Mouse (Mus musculus): ENCODE data around the gene Col4a1.

Gene Col4a1

DNA sequence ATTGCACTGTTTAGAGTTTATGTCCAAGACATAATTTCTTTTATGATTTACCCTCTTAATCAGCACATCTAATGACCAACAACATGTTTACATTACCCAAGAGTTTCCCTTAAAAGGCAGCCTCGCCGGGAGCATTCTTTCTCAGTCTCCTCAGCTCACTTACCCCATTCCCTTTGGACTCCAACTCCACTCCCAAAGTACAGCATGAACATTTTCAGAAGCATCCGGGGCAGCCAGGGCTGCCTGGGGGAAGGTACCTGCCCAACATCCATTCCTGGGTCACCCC is 13.4 kb downstream of the Col4a1 start:
- DNase-seq (ENCODE audit: low spot score in 2 of 2): no peak

DNA sequence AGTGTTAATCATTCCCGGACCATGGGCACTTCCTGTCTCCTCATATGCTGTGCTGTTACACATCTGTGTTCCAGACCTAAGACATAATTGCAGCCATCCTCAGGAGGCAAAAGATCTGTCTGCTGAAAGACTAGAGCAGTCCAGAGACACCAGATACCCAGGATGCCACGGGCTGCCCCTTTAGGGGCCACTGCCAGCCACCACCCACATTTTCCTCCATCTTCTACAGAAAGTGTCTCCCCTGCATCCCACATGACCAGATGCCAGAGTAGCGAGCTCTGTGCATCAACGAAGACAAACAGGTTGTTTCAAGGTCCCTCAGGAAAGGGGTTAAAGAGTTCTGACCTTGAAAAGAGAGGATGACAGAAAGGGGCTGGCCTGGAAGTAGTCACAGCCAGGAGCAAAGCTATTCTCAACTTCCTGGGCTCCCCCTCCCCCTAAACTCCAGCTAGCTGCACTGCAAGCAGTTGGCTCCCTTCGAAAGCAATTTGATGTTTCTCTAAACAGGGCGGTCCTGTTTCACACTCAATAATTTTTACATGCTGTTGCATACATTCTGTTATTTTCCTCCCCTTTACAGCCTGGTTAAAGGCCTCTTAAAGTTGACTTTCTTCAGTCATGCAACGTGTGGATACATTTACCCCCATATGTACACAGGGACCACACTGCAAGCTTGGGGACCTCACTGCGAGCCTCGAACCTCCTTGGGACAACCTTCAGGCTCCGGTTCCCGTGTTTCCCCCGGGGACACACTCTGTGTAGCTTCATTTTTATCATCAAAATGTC is 13.9 kb downstream of the Col4a1 start:
- DNase-seq (ENCODE audit: low spot score in 2 of 2): no peak

DNA sequence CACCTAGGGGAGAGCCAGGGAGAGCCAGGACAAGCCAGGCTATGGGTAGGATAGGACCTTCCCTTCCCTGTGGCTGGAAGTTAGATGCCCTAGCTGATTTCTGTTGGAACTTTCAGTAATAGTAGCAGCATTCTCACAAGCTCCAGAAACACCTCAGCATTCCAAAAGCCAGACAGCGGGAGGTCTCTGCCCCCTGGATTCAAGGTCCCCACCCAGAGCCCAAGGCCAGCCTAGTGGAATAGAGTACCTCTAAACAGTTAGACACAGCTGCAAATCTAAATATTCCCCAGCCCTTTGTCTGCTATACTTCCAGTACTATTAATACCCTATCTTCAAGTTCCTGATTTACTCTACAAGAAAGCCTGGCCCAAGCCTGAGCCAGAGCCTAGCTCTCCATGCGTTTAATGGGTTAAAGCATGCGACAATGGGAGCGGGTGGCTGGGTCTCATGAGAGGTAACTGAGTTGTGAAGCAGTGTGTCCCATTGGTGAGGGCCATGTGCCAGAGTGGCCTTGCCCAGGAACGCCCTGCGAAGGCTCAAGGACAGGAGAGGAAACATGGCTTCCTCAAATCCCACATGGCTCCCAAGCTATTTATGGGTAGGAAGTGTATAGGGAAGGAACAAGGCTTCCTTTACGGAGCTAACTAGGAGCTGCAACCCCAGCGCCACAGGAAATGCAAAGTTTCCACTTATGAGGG is 15.3 kb downstream of the Col4a1 start:
- no peak for DNase-seq (ENCODE audit: low spot score in 2 of 2)

DNA sequence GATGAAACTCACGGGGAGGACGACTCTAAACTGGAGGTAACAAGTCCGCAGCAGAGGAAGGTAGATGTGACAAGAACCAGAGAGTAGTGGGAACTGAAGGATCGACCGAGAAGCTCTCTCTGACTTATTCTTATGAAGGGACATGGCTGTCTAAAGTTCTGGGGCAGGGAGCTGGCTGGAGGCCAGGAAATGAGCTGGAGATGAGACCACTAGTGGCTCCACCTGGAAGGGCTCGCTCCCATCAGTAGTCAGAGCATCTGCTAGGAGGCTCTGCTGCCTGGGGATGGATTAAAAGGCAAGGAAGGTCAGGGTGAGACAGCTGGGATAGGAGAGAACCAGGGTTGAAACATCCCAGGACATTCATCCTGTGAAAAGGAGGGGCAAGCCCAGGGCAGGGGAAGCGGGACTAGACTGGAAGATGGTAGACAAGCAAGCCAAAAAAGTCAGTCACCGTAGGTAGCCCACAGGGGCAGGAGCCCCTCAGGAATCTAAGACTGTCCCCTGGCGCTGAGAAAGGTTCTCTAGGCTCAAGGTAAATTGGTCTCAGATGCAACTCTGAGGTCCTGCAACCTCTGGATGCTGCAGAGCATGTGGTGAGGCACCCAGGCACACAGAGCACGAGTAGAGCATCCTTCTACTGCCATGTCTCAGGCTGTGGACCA is 16.2 kb downstream of the Col4a1 start:
- no peak for DNase-seq (ENCODE audit: low spot score in 2 of 2)

DNA sequence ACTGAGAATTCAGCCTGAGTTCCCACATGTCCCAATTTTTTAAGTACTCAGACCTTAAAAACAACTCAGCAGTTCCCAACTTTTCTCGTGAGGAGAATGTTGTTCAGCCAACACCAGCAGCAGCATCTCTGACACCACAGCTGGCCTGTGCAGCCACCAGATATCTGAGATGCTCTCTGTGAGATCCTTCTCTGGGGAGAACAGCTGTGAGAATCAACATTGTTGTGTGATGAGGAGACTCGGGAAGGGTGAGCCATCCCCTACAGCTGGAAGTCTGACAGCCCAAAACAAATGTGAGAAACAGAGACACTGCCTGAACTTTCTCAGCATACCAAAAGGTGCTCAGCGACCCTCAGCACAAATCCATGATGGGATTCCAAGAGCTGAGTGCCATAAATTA is 20.0 kb downstream of the Col4a1 start:
- no peak for DNase-seq (ENCODE audit: low spot score in 2 of 2)

DNA sequence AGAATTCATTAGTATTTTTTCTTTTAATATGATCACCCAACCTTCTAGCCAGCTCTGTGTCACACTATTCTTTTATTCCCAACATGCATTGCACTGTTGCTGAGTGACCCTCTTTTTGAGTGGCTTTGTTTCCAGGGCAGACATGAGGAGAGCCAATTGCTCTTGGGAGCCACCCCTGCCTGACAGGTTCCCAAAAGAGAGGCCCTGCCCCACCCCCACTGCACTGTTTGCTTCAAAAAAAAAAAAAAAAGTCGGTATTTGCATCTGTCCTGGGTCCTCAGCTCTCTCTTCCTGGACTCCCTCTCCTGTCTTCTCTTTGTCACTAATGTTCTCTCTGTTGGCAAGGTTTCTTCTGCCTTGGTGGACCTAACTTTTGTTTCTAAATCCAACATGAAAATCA is 22.1 kb downstream of the Col4a1 start:
- no peak for DNase-seq (ENCODE audit: low spot score in 2 of 2)

DNA sequence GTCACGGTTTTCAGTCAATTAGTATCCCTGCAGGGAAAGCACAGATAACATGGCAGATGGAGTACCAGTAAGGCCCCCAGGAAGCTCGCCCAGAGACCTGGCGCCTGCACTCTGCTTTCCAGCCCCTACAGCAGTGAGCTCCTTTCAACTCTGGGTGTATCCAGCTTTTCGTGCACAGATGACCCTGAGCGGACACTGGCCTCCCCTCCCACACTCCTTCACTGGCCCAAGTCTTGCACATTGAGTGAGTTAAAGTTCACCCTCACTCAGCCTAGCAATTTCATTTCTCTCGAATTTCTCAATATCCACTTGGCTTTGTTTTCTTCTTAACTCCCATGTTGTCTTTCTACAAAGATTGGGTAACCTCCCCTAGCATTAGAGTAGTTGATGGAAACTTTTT is 24.3 kb downstream of the Col4a1 start:
- no peak for DNase-seq (ENCODE audit: low spot score in 2 of 2)

DNA sequence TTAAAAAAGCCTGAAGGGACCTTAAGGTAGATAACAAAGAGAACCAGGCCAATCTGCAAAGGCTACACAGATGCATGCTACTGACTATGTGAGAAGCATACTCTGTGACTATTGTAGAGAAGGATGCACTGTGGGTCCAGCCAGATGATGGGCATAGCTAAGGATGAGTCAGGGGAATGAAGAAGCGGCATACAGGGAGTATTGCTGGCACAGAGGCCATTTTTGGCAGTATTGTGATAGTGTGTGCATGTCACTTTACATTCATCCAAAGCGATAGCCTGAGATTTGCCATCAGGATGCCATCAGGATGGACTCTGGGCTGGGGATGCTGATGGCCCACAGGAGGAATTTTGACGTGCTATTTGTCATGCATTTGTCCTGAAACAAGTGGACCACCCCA is 25.5 kb downstream of the Col4a1 start:
- no peak for DNase-seq (ENCODE audit: low spot score in 2 of 2)

DNA sequence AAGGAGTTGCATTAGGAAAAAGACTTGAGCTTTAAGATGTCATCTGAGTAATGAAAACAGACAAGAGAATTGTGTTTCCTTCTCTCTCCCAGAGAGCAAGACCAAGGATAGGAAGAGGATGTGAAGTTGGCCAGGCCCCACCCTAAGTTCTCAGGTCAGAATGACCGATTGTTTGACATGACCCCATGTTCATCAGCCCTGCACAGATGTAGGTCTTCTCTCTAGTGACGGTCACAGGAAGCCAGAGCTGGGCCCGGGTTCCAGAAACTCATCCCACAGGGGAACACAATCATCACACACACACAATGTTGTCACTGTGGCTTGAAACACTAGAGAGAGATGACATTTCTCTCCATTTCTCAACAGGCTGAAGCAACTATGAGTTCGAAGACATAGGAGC is 27.2 kb downstream of the Col4a1 start:
- no peak for DNase-seq (ENCODE audit: low spot score in 2 of 2)

DNA sequence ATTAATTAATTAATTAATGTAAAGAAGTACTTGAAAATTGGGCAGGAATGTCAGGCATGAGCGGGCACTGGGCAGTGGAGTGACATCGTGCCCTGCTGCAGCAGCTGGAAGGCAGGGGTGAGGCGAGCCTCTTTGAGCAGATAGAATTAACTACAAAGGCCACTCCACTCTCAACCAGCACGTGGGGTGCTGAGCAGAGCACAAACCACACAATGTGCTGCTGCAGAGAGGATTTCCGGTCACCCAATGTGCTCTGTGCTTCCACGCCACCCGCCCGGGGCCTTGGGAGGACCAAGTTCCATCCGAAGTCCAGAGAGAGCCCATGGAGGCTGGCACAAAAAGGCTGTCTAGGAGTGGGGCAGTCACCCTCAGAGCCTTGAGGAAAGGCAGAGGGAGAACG is 29.4 kb downstream of the Col4a1 start:
- DNase-seq (ENCODE audit: low spot score in 2 of 2): no peak

DNA sequence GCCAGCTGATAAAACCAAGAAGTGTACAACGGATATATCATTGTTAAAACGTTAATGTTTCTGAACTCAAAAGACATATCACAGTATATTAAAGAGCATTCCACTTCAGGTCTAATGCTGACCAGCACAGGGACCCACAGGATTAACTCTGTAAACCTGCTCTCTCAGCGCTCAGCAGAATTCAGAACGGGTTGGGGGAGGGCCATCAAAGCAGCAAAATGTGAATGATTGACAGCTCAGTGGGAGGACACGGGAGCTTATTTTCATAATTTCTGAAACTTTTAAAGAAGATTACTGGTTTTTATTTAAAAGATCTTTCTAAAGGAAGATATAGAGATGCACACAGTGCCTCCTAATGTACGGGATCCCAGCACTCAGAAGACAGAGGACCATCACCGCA is 29.9 kb downstream of the Col4a1 start:
- DNase-seq (ENCODE audit: low spot score in 2 of 2): no peak

DNA sequence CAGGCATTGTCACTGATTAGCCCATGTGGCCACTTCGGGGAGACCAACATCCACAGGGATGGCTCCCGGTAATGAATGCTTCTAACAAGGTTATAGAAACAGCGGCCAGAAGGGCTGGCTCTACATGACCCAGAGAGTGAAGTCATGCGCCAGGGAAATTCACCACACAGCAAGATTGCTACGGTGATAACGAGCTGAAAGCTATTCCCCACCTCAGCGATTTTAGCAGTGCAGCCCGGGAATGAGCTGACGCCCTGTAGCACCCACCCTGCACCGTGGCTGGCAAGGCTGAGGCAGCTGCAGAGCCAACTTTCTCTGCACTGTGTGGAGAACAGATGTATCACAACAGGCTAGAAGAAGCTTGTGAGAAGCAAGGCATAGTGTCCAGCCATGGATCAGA is 30.5 kb downstream of the Col4a1 start:
- DNase-seq (ENCODE audit: low spot score in 2 of 2): no peak

DNA sequence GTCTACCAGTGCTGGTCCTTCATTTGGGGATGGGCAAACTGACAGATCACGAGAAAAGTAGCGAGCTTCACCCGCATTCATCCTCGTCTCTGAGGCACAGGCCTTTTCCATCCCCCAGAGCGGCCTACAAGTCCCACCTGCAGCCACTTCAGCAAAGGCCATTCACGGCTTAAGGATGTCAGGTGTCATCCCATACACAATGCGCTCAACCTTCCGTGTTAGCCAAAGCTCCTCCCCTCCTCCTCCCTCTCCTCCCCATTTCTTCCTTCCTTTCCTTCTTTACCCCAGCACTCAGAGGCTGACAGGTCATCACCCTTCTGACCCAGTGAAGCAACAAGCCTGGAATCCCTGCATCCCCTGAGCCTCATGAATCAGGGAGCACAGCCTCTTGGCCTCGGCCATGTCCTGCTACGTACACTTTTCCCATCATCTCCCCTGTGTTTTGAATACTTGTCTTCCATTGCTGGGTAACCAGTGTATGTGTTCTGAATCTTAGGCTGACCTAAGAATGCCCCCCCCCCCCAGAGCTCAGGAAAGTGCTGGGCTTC is 31.8 kb downstream of the Col4a1 start:
- no peak for DNase-seq (ENCODE audit: low spot score in 2 of 2)

DNA sequence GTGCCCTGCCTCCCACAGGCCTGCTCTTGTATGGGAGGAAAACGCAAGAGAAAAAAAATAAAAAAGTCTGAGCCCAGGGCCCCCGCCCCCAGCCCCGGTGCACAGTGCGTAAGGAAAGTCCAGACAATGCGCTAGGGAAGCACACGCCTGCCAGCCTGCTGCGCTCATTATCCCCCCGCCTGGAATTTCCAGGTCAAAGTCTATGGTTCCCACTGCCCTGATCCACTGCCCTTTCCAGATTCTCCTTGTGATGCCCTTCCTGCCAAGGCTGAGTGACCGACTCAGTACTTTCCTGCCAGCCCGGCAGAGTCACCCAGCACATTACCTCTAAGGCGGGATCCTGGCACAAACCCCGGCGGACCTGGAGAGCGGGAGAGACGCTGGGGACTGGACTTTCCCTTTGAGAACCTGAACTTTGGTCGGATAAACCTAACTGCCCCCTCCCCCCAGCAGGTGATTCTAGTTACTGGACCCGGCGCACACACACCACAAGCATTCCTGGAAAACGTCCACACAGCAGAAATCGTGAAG is 33.3 kb downstream of the Col4a1 start:
- no peak for DNase-seq (ENCODE audit: low spot score in 2 of 2)

DNA sequence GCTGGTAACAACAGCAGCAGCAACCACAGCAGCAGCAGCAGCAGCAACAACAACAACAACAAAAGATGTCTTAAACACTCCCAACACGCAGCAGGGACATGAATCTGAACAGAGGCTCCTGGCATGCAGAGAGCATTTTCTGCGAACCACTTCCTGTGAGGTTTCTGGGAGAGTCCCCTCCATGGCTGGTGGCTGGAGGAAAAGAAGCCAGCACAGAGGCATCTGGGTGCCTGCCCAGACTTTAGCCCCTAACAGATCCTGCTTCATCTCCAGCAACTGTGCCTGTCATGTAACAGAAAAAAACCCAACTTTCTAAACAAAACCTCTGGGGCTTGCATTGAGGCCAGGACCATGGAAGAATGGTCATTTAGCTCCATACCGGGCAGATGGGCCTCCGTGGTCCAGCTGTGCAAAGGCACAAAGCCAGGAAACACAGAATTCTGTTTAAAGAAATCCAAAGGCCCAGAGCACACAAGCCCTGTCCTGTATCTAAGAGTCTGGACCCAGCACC is 34.5 kb downstream of the Col4a1 start:
- DNase-seq (ENCODE audit: low spot score in 2 of 2): no peak

DNA sequence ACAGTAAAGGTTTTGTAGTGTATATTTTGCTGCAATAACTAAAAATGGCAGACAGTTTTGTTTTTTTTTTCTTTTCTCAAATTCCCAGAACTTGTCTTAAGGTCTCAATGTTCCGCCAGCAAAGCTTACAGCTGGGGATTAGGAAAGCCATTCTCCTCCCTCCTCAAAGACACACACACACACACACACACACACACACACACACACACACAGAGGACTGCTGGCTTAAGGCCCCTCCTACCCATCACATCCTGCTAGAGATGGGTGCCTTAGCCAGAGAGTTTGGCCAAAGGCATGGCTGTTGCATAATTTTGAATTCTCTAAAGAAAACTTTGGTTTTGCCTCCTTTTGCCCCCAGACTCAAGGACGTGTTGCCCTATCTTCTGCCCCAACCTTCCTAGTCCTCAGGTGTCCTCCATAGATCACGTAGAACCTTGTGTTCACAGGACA is 35.0 kb downstream of the Col4a1 start:
- DNase-seq (ENCODE audit: low spot score in 2 of 2): no peak

DNA sequence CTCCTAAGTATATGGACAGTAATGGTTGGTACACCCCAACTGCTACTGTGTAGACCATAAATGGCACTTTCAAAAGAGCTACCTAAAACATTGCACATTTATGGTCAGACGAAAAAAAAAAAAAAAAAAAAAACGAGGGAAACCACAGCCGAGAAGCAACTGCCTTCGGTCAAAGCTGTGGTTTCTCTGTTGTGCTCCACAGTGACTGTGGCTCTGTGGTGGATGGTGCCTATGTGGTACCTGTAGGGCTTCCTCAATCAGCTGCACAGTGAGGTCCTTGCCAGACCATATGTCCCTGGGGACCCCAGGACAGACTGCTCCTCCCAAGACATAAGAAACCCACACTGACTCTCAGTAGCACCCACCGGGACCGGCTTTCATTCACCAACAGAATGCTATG is 36.3 kb downstream of the Col4a1 start:
- DNase-seq (ENCODE audit: low spot score in 2 of 2): no peak

DNA sequence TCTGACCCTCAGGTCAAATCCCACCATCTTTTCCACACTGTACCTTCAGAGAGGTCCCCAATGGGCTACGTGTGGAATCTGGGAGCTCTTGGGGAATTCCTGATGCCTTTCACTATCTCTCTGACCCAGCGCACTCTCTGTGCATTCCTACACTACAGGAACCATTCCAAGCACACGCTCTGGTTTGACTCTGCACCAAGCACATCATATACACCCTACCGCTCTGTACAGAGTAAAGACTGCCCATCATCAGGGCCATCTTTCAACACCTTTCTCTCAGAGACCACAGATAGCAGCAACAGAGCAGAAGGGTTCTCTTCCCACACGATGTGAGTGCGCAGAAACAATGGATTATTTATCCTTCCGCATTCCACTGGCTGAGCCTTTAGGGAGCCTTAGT is 38.2 kb downstream of the Col4a1 start:
- DNase-seq (ENCODE audit: low spot score in 2 of 2): no peak

DNA sequence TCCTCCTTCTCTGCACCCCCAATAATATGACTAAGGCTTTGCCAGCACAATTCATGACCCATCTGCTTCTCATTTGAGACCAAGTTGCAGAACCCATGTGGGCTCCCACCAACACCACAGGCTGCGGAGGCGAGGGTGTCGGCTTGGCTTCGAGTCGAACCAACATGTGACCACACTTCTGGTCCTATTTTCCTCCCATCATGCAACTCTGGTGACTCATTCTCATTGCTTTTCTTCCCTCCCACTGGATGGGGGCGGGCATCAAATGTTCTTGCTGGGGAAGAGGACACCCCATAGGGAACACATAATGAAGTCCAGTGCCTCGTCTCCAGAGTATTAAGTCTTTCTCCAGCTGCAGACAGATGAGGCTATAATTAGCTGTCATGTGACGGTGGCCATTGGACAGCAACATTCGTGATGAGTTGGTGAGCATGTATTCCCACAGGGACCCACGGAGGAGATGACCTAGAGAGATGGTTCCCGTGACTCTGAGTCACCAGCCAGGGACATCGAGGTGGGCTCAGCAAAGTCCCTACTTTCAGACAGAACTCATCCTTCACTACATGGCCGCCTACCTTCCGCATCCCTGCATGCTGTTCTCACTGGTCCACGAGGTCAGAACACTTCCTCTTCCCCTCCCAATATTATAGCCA is 39.0 kb downstream of the Col4a1 start:
- no peak for DNase-seq (ENCODE audit: low spot score in 2 of 2)

DNA sequence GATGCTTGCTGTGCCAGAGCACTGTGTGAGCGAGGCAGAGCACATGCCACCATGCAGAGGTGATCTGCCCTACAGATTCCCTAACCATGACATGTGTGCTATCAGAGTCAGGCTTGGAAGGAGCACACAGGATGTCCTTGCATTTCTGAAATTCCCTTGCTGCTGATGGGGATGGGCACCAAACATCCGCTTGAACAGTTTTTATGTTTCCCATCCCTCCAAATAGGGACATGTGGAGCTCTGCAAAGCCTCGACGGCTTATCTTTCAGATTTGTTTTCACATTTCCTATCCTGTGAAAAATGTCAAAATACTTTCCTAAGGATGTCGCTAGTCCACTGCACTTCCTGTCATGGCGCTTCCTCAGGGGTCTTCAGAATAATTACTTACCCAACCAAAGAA is 40.4 kb downstream of the Col4a1 start:
- DNase-seq (ENCODE audit: low spot score in 2 of 2): no peak

DNA sequence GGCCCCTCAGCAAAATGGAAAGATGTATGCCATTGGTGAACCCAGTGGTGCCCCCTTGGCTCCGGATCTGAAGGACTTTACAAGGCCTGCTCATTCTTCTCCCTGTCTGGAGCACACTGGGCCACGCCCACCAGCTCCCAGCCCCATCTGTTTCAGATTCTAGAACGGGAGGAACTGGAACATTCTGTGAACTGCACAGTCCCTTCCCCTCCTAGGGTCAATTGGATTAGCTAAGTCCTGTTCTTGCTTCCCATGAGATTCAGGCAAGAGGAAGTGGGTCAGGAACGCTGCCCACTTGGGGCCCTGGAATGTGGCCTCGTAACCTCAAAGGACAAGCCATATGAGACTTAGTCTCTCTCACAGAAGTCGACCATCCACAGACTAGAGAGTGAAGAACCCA is 41.8 kb downstream of the Col4a1 start:
- DNase-seq (ENCODE audit: low spot score in 2 of 2): no peak

DNA sequence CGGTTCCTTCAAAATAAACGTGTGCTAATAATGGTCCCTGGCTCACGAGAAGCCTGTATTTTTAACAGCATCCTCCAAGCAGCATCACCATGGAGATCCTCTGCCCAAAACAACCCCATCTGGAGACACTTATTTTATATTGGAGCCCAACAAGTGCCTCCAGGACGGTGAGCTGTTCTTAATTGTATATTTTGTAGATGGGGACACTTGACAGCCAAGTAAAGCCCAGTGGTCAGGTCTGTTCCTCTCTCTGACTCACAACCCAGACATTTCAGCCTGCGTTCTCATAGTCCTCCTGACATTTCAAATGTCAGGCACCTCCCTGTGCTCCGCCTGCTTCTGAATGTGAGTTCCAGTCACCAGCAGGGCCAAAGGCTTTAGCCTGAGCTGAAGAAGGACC is 43.9 kb downstream of the Col4a1 start:
- no peak for DNase-seq (ENCODE audit: low spot score in 2 of 2)
